Mouse (Mus musculus) heart, embryonic 16.5 days (tissue): Measurements from ENCODE around the gene Zbtb18. TPM values are rescaled to one million over a fixed set of nuclear protein-coding genes. Genes with fewer than 3 reads are reported as not detected.

Source experiments
- ATAC-seq: fragments of 200-750 bp; cut with Nextera tagmentation; replicated peaks from 2 replicates; pipeline ENCODE4 v1.8.0; 2017; ENCODE audit warnings: moderate number of reproducible peaks; ENCODE audit not compliant: insufficient read depth, low FRiP score; ENCODE audit errors: extremely low read depth
- H3K27ac ChIP-seq: fragments of 300-500 bp; sonication (generic); 2 replicates; pipeline ENCODE4 v1.5.1; 2014; ENCODE audit warnings: mild to moderate bottlenecking, low read length, control low read depth, moderate library complexity
- H3K27me3 ChIP-seq: fragments of 300-500 bp; sonication (generic); 2 replicates; pipeline ENCODE4 v1.6.1; 2014; ENCODE audit warnings: low read length, mixed read lengths; ENCODE audit not compliant: control insufficient read depth, insufficient read depth
- H3K36me3 ChIP-seq: fragments of 300-500 bp; sonication (generic); 2 replicates; pipeline ENCODE4 v1.6.1; 2014; ENCODE audit not compliant: control insufficient read depth, insufficient read depth
- H3K4me1 ChIP-seq: fragments of 300-500 bp; sonication (generic); 2 replicates; pipeline ENCODE4 v1.6.1; 2014; ENCODE audit warnings: low read length, mixed read lengths; ENCODE audit not compliant: control insufficient read depth, insufficient read depth
- H3K4me2 ChIP-seq: fragments of 300-500 bp; sonication (generic); 2 replicates; pipeline ENCODE4 v1.6.1; 2014; ENCODE audit warnings: low read depth, mild to moderate bottlenecking, control low read depth, low read length
- H3K4me3 ChIP-seq: fragments of 300-500 bp; sonication (generic); 2 replicates; pipeline ENCODE4 v1.5.1; 2014; ENCODE audit warnings: mild to moderate bottlenecking, control low read depth, low read length
- H3K9ac ChIP-seq: fragments of 300-500 bp; sonication (generic); 2 replicates; pipeline ENCODE4 v1.6.1; 2014; ENCODE audit warnings: low read length, control low read depth
- H3K9me3 ChIP-seq: fragments of 300-500 bp; sonication (generic); replicated peaks from 2 replicates; pipeline ENCODE4 v1.6.1; 2016; ENCODE audit warnings: low read length; ENCODE audit not compliant: control insufficient read depth
- WGBS: fragments of 180-500 bp; shearing (Covaris S2); extraction: QIAGEN DNeasy Blood & Tissue Kit; methylation state at CpG from one replicate; pipeline ENCODE4 v1.1.7; 2014; 5-methylcytosine and 5-hydroxymethylcytosine counted together
- polyA plus RNA-seq: library from polyadenylated mRNA; unstranded; fragments of >200 nt; fragmentation: Nextera tagmentation; extraction: Ambion mirVana; gene quantifications from 2 replicates; pipeline ENCODE4 v1.2.1, GENCODE M21; 2015

Zbtb18 gene
- polyA plus RNA-seq = 1.0 and 1.2 TPM in 2 replicates

- under 1% methylated on average over 30 of the region's 106 CpGs for WGBS
- peak within 1 kb of the TSS; percentile 93 for H3K27ac ChIP-seq
- H3K9ac ChIP-seq = peak within 1 kb of the TSS; percentile 90
- peak within 1 kb of the TSS; percentile 96 for H3K4me2 ChIP-seq
- H3K9me3 ChIP-seq = no peaks in the 10 kb centered on the region
- no peaks in the 10 kb centered on the region for H3K27me3 ChIP-seq
- peak within 1 kb of the TSS; percentile 82 for H3K4me3 ChIP-seq
- peaks cover under 1% of the 10 kb centered on the region for H3K36me3 ChIP-seq
- peaks cover 22% of the 10 kb centered on the region for H3K4me1 ChIP-seq
- ATAC-seq = peak; percentile 9
These were observed at the start of gene Zbtb18 for GRCm38 (mm10) chr1:177442196-177442808. TSS of gene Zbtb18 (plus strand) at chr1:177442351.

DNA sequence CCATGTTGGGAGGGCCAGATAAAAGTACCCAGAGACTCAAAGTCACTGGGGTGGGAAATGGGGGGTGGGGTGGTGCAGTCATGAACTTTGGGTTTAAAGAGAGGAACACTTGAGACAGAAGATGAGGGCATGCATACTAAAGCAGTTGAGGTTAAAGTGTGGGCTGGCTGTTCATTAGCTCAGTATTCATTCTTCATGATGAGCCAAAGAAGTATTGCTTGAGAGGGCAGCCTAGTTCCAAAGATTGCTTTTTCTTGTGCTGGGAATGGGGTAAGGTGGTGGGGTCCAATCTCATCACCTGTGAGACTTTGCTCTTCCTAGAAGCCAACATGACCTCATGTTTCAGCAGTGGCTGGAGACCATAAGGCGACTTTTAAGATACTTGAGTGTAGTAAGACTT lies 44.7 kb upstream of the Zbtb18 start:
- 60% methylated on average over 1 of the region's 1 CpGs for WGBS
- H3K9me3 ChIP-seq = no peaks in the 10 kb centered on the region
- no peaks in the 10 kb centered on the region for H3K4me1 ChIP-seq
- H3K36me3 ChIP-seq = no peaks in the 10 kb centered on the region
- H3K4me3 ChIP-seq = no peak overlapping the region
- H3K4me2 ChIP-seq = no peak overlapping the region
- no peaks in the 10 kb centered on the region for H3K27me3 ChIP-seq
- H3K27ac ChIP-seq = no peak overlapping the region
- H3K9ac ChIP-seq = no peak overlapping the region
- no peak for ATAC-seq

DNA sequence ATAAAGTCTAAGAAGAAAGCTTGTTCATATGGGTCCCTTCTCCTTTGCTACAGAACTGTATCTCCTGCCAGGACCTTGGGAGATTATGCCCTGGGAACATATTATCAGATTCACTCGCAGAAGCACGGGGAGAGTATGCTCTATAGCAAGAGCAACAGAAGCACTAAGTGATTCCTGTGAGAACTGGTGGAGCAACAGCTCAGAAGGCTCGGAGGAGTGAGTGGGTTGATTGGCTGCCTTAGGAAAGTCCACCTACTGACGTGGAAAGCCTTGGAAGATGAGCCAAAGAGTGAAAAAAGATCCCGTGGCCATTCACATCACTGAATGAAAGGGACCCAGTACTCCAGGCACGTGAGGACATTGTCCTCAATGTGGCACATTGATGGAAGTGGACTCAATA lies 37.0 kb upstream of the Zbtb18 start:
- no peaks in the 10 kb centered on the region for H3K9me3 ChIP-seq
- H3K27ac ChIP-seq = no peak overlapping the region
- no peak for ATAC-seq
- no peak overlapping the region for H3K4me3 ChIP-seq
- H3K36me3 ChIP-seq = no peaks in the 10 kb centered on the region
- 65% methylated on average over 6 of the region's 6 CpGs for WGBS
- no peaks in the 10 kb centered on the region for H3K4me1 ChIP-seq
- no peak overlapping the region for H3K9ac ChIP-seq
- no peak overlapping the region for H3K4me2 ChIP-seq
- no peaks in the 10 kb centered on the region for H3K27me3 ChIP-seq

DNA sequence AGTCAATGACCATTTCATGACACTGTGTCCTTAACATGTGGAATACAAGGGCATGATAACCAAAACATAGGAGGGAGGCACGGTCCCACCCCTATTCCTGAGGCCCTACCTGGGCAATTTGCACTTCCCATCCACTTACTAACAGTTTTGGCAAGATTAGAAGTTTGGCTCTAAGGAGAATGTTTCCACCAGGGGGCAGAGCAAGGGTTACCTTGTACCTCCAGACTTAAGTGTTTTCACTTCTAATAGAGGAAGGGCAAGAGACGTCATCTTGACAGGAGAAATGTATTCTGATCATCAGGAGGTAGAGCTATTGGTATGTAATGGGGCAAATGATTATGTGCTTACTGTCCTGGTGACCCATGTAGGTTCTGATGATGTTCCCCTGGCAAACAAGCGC lies 33.5 kb upstream of the Zbtb18 start:
- WGBS = 62% methylated on average over 3 of the region's 3 CpGs
- H3K4me1 ChIP-seq = no peaks in the 10 kb centered on the region
- ATAC-seq = no peak
- no peak overlapping the region for H3K4me3 ChIP-seq
- H3K27ac ChIP-seq = no peak overlapping the region
- H3K9ac ChIP-seq = no peak overlapping the region
- H3K4me2 ChIP-seq = no peak overlapping the region
- no peaks in the 10 kb centered on the region for H3K27me3 ChIP-seq
- no peaks in the 10 kb centered on the region for H3K9me3 ChIP-seq
- H3K36me3 ChIP-seq = no peaks in the 10 kb centered on the region

- H3K27me3 ChIP-seq = no peaks in the 10 kb centered on the region
- no peak overlapping the region for H3K9ac ChIP-seq
- no peaks in the 10 kb centered on the region for H3K4me1 ChIP-seq
- H3K4me2 ChIP-seq = no peak overlapping the region
- ATAC-seq = no peak
- H3K9me3 ChIP-seq = no peaks in the 10 kb centered on the region
- H3K36me3 ChIP-seq = no peaks in the 10 kb centered on the region
- H3K27ac ChIP-seq = no peak overlapping the region
- no peak overlapping the region for H3K4me3 ChIP-seq
- WGBS = 80% methylated on average over 7 of the region's 7 CpGs
These were observed 31.3 kb upstream of the Zbtb18 start for GRCm38 (mm10) chr1:177410769-177411348.

- WGBS = 52% methylated on average over 19 of the region's 19 CpGs
- Histone ChIP-seq H3K9me3 (no peaks in the 10 kb centered on the region), H3K27ac (no peak overlapping the region), H3K4me3 (no peak overlapping the region), H3K27me3 (no peaks in the 10 kb centered on the region), H3K36me3 (no peaks in the 10 kb centered on the region), H3K4me1 (no peaks in the 10 kb centered on the region), H3K4me2 (no peak overlapping the region), H3K9ac (no peak overlapping the region)
- ATAC-seq = no peak
These were observed 30.5 kb upstream of the Zbtb18 start for GRCm38 (mm10) chr1:177411359-177412358.

- no peak for ATAC-seq
- 60% methylated on average over 12 of the region's 12 CpGs for WGBS
- H3K9ac ChIP-seq = no peak overlapping the region
- no peak overlapping the region for H3K4me2 ChIP-seq
- no peak overlapping the region for H3K27ac ChIP-seq
- H3K27me3 ChIP-seq = no peaks in the 10 kb centered on the region
- no peaks in the 10 kb centered on the region for H3K4me1 ChIP-seq
- H3K9me3 ChIP-seq = no peaks in the 10 kb centered on the region
- no peaks in the 10 kb centered on the region for H3K36me3 ChIP-seq
- H3K4me3 ChIP-seq = no peak overlapping the region
These were observed 22.8 kb upstream of the Zbtb18 start for GRCm38 (mm10) chr1:177419331-177419730.

DNA sequence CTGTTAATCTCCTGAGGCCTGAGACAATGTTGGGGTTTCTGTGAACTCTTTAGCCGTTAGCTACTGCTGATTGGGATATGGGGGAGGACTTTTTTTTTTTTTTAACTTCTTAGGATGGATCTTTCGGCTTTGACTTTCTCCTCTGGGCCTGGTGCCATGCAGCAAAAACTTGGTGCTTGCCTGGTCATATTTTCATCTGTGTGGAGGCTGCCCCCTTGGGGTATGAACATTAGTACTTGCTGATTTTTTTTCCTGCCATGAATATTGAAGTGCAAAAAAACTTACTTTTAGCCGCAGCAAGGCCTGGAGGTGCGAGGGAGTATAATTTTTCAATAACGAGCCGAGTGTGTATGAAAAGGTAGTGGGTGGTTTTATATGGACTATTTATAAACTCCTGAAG lies 22.0 kb upstream of the Zbtb18 start:
- WGBS = 75% methylated on average over 6 of the region's 6 CpGs
- H3K27ac ChIP-seq = no peak overlapping the region
- ATAC-seq = no peak

GRCm38 (mm10) chr1:177427862-177428261 lies 14.3 kb upstream of the Zbtb18 start:
- H3K27me3 ChIP-seq = no peaks in the 10 kb centered on the region
- H3K4me3 ChIP-seq = no peak overlapping the region
- H3K9ac ChIP-seq = no peak overlapping the region
- ATAC-seq = no peak
- no peaks in the 10 kb centered on the region for H3K9me3 ChIP-seq
- H3K4me1 ChIP-seq = no peaks in the 10 kb centered on the region
- H3K27ac ChIP-seq = no peak overlapping the region
- H3K4me2 ChIP-seq = no peak overlapping the region
- no peaks in the 10 kb centered on the region for H3K36me3 ChIP-seq
- WGBS = 73% methylated on average over 5 of the region's 5 CpGs

More for the DNA sequence above, 22.0 kb upstream of the Zbtb18 start:
- Histone ChIP-seq H3K27me3 (no peaks in the 10 kb centered on the region), H3K4me2 (no peak overlapping the region), H3K9me3 (no peaks in the 10 kb centered on the region), H3K9ac (no peak overlapping the region), H3K4me3 (no peak overlapping the region), H3K36me3 (no peaks in the 10 kb centered on the region), H3K4me1 (no peaks in the 10 kb centered on the region)
